Mouse (Mus musculus): ENCODE results near the gene Rab37. TPM values are rescaled to one million over a fixed set of nuclear protein-coding genes. Genes with fewer than 3 reads are reported as not detected.

Gene Rab37
- polyA plus RNA-seq, 1 experiment from 2014 or later = 0.93 TPM

DNA sequence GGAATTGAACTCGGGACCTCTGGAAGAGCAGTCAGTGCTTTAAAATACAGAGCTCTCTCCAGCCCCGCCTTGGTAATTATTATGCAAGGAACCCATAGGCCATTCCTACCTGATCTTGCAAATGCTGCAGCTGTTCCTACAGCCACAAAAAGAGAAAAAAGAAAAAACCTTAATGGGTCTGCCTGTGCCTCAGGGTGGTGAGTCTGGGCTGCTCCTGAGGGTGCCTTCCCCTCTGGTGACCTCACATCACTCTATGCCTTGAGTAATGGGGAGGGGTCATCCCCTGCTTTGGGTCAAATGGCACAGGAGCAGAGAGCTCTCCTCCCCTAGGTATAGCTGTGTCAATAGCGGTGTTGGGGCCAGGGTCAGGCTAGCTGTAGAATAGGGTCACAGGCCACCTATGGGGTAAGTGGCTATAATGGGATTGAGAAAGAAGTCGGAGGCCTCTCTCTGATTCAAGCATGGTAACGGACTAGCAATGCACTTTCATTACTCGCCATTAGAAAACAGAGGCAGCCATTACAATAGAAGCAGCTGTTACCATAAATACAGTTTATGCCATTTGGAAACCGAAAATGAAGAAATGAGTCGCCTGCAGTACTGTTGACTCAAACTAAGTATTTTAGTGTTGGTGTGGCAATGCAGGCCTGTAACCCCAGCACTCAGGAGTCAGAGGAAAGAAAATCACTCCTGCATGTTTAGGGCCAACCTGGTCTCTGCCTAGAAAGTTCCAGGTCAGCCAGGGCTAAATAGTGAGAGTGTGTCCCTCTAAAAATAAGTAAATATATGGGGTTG lies 13.7 kb downstream of the Rab37 start:
- Histone ChIP-seq H3K9me3 (replicated peaks) (no peaks in the 10 kb centered on the region), H3K4me2 (no peak overlapping the region), H3K4me1 (0 out of 2 replicates have a peak, but pooled peaks cover 3% of the 10 kb centered on the region), H3K9ac (replicated peaks) (no peak overlapping the region), H3K36me3 (no peaks in the 10 kb centered on the region), H3K4me3 (replicated peaks) (no peak overlapping the region), H3K27me3 (replicated peaks) (no peaks in the 10 kb centered on the region), H3K27ac (replicated peaks) (no peak overlapping the region)
- 51% methylated on average over 8 of the region's 8 CpGs for WGBS
- ATAC-seq (ENCODE audit: low FRiP score) = no peak

DNA sequence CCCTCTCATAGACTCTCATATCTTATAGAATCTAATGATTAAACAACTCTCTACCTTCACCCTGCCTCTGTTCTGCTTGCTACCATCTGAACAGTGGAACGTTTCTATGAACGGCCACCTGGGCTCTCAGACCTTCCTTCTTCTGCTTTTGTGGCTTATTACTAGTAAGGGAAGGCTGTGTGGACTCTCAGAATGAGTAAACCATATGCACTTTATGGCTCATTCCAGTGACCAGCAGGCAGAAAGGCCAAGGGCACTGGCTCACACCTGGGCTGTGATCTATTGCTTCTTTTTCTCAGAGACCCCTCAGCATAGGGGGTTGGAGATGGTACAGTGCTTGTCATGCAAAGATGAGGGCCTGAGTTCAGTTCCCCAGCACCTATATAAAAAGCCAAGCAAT lies 15.4 kb downstream of the Rab37 start:
- Histone ChIP-seq H3K4me1 (0 out of 2 replicates have a peak, but pooled peaks cover 3% of the 10 kb centered on the region), H3K27me3 (replicated peaks) (no peaks in the 10 kb centered on the region), H3K36me3 (no peaks in the 10 kb centered on the region), H3K27ac (replicated peaks) (no peak overlapping the region), H3K9me3 (replicated peaks) (no peaks in the 10 kb centered on the region), H3K4me3 (replicated peaks) (no peak overlapping the region), H3K9ac (replicated peaks) (no peak overlapping the region), H3K4me2 (no peak overlapping the region)
- ATAC-seq (ENCODE audit: low FRiP score) = no peak
- 93% methylated on average over 2 of the region's 2 CpGs for WGBS

DNA sequence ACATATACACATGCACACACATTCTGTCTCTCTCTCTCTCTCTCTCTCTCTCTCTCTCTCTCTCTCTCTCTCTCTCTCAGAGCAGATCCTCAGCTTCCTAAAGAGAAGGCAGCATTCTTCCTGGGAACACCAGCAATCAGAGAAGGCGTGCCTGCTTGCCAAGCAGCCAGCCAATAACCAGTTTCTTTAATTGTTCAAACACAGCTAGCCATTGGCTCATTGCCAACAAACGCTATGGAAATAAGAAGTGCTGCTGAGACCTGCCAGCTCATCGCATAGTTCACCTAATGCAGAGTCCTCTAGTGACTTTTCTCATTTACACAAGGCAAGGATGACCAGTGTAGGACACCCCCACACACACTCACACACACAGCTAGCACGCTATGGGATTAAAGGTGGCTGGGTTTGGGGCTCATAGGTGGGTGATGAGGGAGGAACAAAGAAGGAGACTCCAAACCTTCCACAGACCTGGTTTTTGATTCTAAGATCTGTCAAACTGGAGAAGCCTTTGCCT lies 16.2 kb downstream of the Rab37 start:
- Histone ChIP-seq H3K4me3 (replicated peaks) (no peak overlapping the region), H3K27me3 (replicated peaks) (no peaks in the 10 kb centered on the region), H3K4me1 (0 out of 2 replicates have a peak, but pooled peaks cover 3% of the 10 kb centered on the region), H3K9ac (replicated peaks) (no peak overlapping the region), H3K4me2 (no peak overlapping the region), H3K36me3 (no peaks in the 10 kb centered on the region), H3K27ac (replicated peaks) (no peak overlapping the region), H3K9me3 (replicated peaks) (no peaks in the 10 kb centered on the region)
- 27% methylated on average over 4 of the region's 4 CpGs for WGBS
- ATAC-seq (ENCODE audit: low FRiP score) = no peak

DNA sequence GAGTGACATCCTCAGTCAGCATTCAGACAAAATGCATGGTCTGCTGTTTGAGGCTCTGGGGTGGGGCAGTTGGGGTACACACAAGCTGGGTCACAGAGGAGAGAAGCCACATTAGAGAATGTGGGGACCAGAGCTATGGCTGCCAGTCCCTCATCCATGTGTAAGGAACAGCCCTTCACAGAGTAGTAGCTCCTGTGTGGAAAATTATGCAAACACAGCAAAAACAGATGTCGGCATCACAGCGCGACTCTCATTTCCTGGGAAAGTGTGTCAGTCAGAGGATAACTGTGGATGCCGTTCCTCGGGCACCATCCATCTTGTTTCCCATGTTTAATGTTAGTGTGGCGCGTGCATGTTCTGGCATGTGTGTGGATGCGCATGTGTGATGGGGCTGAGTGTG lies 16.9 kb downstream of the Rab37 start:
- Histone ChIP-seq H3K4me3 (replicated peaks) (no peak overlapping the region), H3K4me1 (0 out of 2 replicates have a peak, but pooled peaks cover 3% of the 10 kb centered on the region), H3K27ac (replicated peaks) (no peak overlapping the region), H3K4me2 (no peak overlapping the region), H3K9ac (replicated peaks) (no peak overlapping the region), H3K27me3 (replicated peaks) (no peaks in the 10 kb centered on the region), H3K36me3 (no peaks in the 10 kb centered on the region), H3K9me3 (replicated peaks) (no peaks in the 10 kb centered on the region)
- ATAC-seq (ENCODE audit: low FRiP score) = no peak
- 86% methylated on average over 8 of the region's 8 CpGs for WGBS

DNA sequence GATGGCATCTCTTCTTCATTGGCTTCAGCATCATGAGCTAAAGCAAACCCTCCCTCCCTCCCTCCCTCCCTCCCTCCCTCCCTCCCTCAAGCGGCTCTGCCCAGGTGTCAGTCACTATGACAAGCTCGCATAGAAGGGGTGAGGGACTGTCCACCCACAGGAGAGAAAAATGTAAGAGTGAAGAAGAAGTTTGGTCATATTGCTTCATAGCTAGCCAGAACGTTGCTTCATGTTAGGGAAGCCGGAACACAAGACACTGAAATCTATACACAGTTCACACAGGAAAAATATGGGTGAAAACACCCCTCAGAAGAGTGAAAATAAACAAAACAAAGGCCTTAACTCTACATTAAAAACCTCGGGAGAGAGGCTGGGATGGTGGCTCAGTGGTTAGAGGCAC lies 19.0 kb downstream of the Rab37 start:
- 0 out of 2 replicates have a peak, but pooled peaks cover 3% of the 10 kb centered on the region for H3K4me1 ChIP-seq
- WGBS = 88% methylated on average over 4 of the region's 5 CpGs

DNA sequence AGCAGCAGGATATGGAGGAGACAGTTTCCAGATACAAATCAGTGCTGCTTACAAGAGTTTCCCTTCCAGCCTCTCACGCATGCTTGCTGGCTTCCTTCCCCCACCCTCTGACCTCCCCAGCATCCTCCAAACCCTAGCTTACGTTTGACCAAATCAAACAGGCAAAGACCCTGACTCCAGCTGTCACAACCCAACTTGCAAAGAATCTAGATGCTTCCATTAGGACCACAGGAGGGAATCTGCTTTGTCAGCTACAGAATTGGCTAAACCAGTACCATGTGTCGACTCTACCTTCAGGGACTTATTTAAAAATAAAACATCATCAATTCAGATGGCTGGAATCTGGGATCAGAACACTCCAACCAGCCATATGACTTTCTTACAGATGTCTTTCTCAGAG lies 21.0 kb downstream of the Rab37 start:
- Histone ChIP-seq H3K27ac (replicated peaks) (no peak overlapping the region), H3K27me3 (replicated peaks) (no peaks in the 10 kb centered on the region), H3K36me3 (no peaks in the 10 kb centered on the region), H3K4me3 (replicated peaks) (no peak overlapping the region), H3K9ac (replicated peaks) (no peak overlapping the region), H3K4me2 (no peak overlapping the region), H3K9me3 (replicated peaks) (no peaks in the 10 kb centered on the region), H3K4me1 (0 out of 2 replicates have a peak, but pooled peaks cover 3% of the 10 kb centered on the region)
- ATAC-seq (ENCODE audit: low FRiP score) = no peak
- 69% methylated on average over 3 of the region's 3 CpGs for WGBS

More for the DNA sequence above, 19.0 kb downstream of the Rab37 start:
- no peak overlapping the region for H3K9ac ChIP-seq (replicated peaks)
- H3K9me3 ChIP-seq (replicated peaks) = no peaks in the 10 kb centered on the region
- no peak for ATAC-seq (ENCODE audit: low FRiP score)
- no peaks in the 10 kb centered on the region for H3K36me3 ChIP-seq
- H3K27me3 ChIP-seq (replicated peaks) = no peaks in the 10 kb centered on the region
- no peak overlapping the region for H3K4me3 ChIP-seq (replicated peaks)
- no peak overlapping the region for H3K27ac ChIP-seq (replicated peaks)
- H3K4me2 ChIP-seq = no peak overlapping the region

DNA sequence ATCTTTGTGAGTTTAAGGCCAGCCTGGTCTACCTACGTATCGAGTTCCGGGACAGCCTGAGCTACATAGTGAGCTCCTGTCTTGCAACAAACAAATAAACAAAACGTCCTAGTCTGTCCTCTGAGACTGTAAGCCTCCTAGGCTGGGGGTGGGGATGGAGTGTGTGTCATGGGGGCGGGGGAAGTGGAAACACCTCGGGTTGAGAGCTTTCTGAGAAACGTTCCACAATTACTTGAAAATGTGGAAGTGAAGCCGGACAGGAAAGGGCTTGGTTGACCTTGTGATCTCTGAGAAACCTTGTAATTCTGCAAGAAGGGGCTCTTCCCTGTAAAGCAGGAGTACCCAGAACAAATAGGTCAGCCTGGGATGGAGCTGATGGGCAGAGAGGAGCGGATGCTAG lies 28.2 kb downstream of the Rab37 start:
- ATAC-seq (ENCODE audit: low FRiP score) = no peak
- H3K9me3 ChIP-seq (replicated peaks) = no peaks in the 10 kb centered on the region
- H3K36me3 ChIP-seq = no peaks in the 10 kb centered on the region
- no peaks in the 10 kb centered on the region for H3K27me3 ChIP-seq (replicated peaks)
- H3K4me3 ChIP-seq (replicated peaks) = no peak overlapping the region
- H3K9ac ChIP-seq (replicated peaks) = no peak overlapping the region
- no peak overlapping the region for H3K27ac ChIP-seq (replicated peaks)
- H3K4me1 ChIP-seq = no peaks in the 10 kb centered on the region
- H3K4me2 ChIP-seq = no peak overlapping the region
- 81% methylated on average over 9 of the region's 9 CpGs for WGBS

DNA sequence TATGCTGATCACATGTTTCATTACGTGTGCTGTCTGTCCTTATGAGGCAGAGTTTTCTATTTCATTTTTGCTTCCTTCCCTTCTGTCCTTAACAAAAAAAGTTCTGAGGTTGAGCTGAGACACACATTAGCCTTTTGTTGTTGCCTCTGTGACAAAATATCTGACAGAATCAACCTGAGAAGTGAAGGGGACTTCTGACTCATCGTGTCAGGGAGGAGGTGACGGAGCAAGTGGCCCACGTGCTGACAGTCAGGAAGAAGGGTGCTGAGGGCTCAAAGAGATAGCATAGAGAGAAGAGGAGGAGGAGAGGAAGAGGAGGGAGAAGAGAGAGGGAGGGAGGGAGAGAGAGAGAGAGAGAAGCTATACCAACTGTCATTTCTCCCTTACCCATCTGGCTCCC lies 37.3 kb downstream of the Rab37 start:
- Histone ChIP-seq H3K27me3 (replicated peaks) (0 out of 2 replicates have a peak, but pooled peaks cover 2% of the 10 kb centered on the region), H3K9me3 (replicated peaks) (no peaks in the 10 kb centered on the region), H3K27ac (replicated peaks) (no peak overlapping the region), H3K4me1 (no peaks in the 10 kb centered on the region), H3K4me2 (no peak overlapping the region), H3K9ac (replicated peaks) (no peak overlapping the region), H3K4me3 (replicated peaks) (no peak overlapping the region), H3K36me3 (no peaks in the 10 kb centered on the region)
- WGBS = 88% methylated on average over 4 of the region's 4 CpGs
- no peak for ATAC-seq (ENCODE audit: low FRiP score)

DNA sequence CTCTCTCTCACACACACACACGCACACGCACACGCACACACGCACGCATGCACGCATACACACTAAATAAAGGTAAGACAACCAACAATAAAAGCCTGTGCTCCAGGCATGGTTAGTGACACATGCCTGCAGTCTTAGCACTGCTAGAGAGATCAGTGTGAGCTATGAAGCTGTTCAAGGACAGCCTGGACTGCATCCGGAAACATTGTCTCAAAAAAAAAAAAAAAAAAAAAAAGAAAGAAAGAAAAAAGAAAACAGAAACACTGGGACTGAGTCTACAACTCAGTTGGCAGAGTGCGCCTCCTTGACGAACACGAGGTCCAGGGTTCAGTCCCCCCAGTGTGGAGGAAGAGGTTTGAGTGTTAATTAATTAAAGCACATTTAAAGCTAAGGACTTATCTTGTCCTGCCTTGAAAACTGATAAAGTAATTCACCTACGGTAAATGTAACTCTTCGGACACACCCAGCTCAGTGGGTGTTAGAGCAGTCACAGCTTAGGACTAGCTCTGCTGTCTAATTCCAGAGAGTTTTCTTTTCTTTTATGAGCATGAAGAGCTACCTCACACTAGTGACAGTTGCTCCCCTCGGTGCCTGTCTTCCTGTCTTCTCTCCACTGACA lies 38.4 kb downstream of the Rab37 start:
- Histone ChIP-seq H3K27ac (replicated peaks) (no peak overlapping the region), H3K9me3 (replicated peaks) (no peaks in the 10 kb centered on the region), H3K36me3 (no peaks in the 10 kb centered on the region), H3K4me1 (no peaks in the 10 kb centered on the region), H3K4me2 (no peak overlapping the region), H3K27me3 (replicated peaks) (0 out of 2 replicates have a peak, but pooled peaks cover 2% of the 10 kb centered on the region), H3K4me3 (replicated peaks) (no peak overlapping the region), H3K9ac (replicated peaks) (no peak overlapping the region)
- 90% methylated on average over 13 of the region's 13 CpGs for WGBS
- no peak for ATAC-seq (ENCODE audit: low FRiP score)

DNA sequence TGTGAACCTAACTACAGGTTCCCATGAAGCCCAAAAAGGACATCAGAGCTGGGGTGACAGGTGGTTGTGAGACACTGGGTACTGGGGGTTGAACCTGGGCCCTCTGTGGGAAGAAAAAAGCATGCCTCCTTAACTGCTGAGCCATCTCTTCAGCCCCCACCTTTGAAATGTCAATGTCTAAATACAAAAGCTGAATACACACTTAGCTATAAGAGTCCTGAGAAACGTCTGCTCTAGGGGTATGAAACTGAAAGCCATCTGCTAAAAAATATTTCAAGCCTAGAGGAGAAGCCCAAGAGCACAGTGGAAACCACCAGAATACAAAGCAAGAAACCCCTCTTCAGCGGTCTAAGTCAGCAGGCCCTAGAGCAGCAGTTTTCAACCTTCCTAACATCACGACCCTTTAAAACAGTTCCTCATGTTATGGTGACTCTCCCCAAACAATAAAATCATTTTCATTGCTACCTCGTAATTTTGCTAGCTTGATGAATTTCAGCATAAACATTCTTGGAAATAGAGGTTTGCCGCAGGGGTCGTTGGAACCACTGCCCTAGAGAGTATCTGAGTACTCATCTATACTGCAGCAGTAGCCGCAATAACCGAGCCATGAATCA lies 40.6 kb downstream of the Rab37 start:
- H3K9me3 ChIP-seq (replicated peaks) = no peaks in the 10 kb centered on the region
- 80% methylated on average over 8 of the region's 8 CpGs for WGBS

DNA sequence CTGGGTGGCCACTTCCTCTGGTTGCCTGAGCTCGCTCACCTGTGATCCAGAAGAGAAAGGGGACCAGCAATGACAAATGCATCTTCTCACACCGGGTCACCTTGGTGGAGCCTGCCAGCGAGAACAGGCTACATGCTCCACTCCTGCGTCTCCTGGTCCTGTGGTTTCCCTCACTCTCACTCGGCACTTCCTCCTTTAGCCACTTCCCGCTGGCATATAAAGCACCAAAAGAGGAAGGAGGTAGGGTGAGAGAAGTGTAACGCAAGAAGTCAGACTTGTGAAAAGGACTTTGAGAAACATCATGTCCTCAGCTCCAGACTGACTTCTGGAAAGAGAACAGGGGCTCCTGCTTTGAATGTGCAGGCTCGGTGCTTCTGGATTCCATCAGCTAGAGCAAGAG lies 42.6 kb downstream of the Rab37 start, which contains the start of gene Cd300lf:
Gene Cd300lf, minus strand, starts transcription at position 193 of the 400 bp plus-strand sequence.
- no peaks in the 10 kb centered on the region for H3K36me3 ChIP-seq
- H3K27me3 ChIP-seq (replicated peaks) = no peaks in the 10 kb centered on the region
- no peaks in the 10 kb centered on the region for H3K4me1 ChIP-seq
- no peak within 1 kb of the TSS for H3K9ac ChIP-seq (replicated peaks)
- H3K4me3 ChIP-seq (replicated peaks) = no peak within 1 kb of the TSS
- no peak within 1 kb of the TSS for H3K27ac ChIP-seq (replicated peaks)
- 85% methylated on average over 8 of the region's 8 CpGs for WGBS
- ATAC-seq (ENCODE audit: low FRiP score) = no peak
- H3K9me3 ChIP-seq (replicated peaks) = no peaks in the 10 kb centered on the region
- no peak within 1 kb of the TSS for H3K4me2 ChIP-seq

More for the DNA sequence above, 40.6 kb downstream of the Rab37 start:
- H3K4me3 ChIP-seq (replicated peaks) = no peak overlapping the region
- H3K4me1 ChIP-seq = no peaks in the 10 kb centered on the region
- H3K27ac ChIP-seq (replicated peaks) = no peak overlapping the region
- H3K9ac ChIP-seq (replicated peaks) = no peak overlapping the region
- no peak overlapping the region for H3K4me2 ChIP-seq
- no peak for ATAC-seq (ENCODE audit: low FRiP score)
- no peaks in the 10 kb centered on the region for H3K36me3 ChIP-seq
- H3K27me3 ChIP-seq (replicated peaks) = 0 out of 2 replicates have a peak, but pooled peaks cover 2% of the 10 kb centered on the region
